Mouse (Mus musculus) neural tube, embryonic 15.5 days (tissue): Measurements from ENCODE around the gene Slc30a9. TPM values are rescaled to one million over a fixed set of nuclear protein-coding genes. Genes with fewer than 3 reads are reported as not detected.

ENCODE experiments used
- ATAC-seq: fragments of 200-750 bp; cut with Nextera tagmentation; 2 replicates; pipeline ENCODE4 v1.8.0; 2017; ENCODE audit warnings: mild to moderate bottlenecking, moderate TSS enrichment, moderate library complexity; ENCODE audit not compliant: low FRiP score
- H3K27ac ChIP-seq: fragments of 300-500 bp; sonication (generic); replicated peaks from 2 replicates; pipeline ENCODE4 v1.5.1; 2015; ENCODE audit warnings: mild to moderate bottlenecking, inconsistent platforms
- H3K27me3 ChIP-seq: fragments of 300-500 bp; sonication (generic); replicated peaks from 2 replicates; pipeline ENCODE4 v1.6.1; 2015; ENCODE audit warnings: inconsistent platforms
- H3K36me3 ChIP-seq: fragments of 300-500 bp; sonication (generic); 2 replicates; pipeline ENCODE4 v1.6.1; 2015; ENCODE audit warnings: inconsistent platforms
- H3K4me1 ChIP-seq: fragments of 300-500 bp; sonication (generic); 2 replicates; pipeline ENCODE4 v1.6.1; 2015; ENCODE audit warnings: inconsistent platforms
- H3K4me2 ChIP-seq: fragments of 300-500 bp; sonication (generic); 2 replicates; pipeline ENCODE4 v1.6.1; 2015; ENCODE audit warnings: inconsistent platforms, mild to moderate bottlenecking, moderate library complexity
- H3K4me3 ChIP-seq: fragments of 300-500 bp; sonication (generic); replicated peaks from 2 replicates; pipeline ENCODE4 v1.5.1; 2015; ENCODE audit warnings: mild to moderate bottlenecking, inconsistent platforms
- H3K9ac ChIP-seq: fragments of 300-500 bp; sonication (generic); replicated peaks from 2 replicates; pipeline ENCODE4 v1.6.1; 2015; ENCODE audit warnings: mild to moderate bottlenecking, inconsistent platforms
- H3K9me3 ChIP-seq: fragments of 300-500 bp; sonication (generic); replicated peaks from 2 replicates; pipeline ENCODE4 v1.6.1; 2016; ENCODE audit warnings: inconsistent platforms
- WGBS: fragments of 180-500 bp; shearing (Covaris S2); methylation state at CpG from one replicate; pipeline ENCODE4 v1.1.7; 2015; ENCODE audit warnings: mixed read lengths; 5-methylcytosine and 5-hydroxymethylcytosine counted together
- polyA plus RNA-seq: library from polyadenylated mRNA; unstranded; fragments of >200 nt; fragmentation: Nextera tagmentation; extraction: Ambion mirVana; gene quantifications from 2 replicates; pipeline ENCODE4 v1.2.1, GENCODE M21; 2015

Gene Slc30a9
- polyA plus RNA-seq, 1 experiment from 2014 or later = 171 TPM

- ATAC-seq = no peak
- Histone ChIP-seq H3K9ac (no peak overlapping the region), H3K4me3 (no peak overlapping the region), H3K9me3 (no peaks in the 10 kb centered on the region), H3K36me3 (peaks cover 12% of the 10 kb centered on the region), H3K4me2 (no peak overlapping the region), H3K27ac (no peak overlapping the region), H3K4me1 (peaks cover 17% of the 10 kb centered on the region), H3K27me3 (no peaks in the 10 kb centered on the region; the same call in 1 of the 2 replicates)
- WGBS = 90% methylated on average over 14 of the region's 14 CpGs
Measured at GRCm38 (mm10) chr5:67397186-67397585, 90.4 kb downstream of the Slc30a9 start.

- H3K27me3 ChIP-seq = no peaks in the 10 kb centered on the region; the same call in 1 of the 2 replicates
Measured at GRCm38 (mm10) chr5:67399876-67400607, 93.3 kb downstream of the Slc30a9 start.

GRCm38 (mm10) chr5:67400608-67401480, 94.1 kb downstream of the Slc30a9 start:
- no peak overlapping the region for H3K4me3 ChIP-seq
- no peaks in the 10 kb centered on the region for H3K9me3 ChIP-seq
- peak overlapping the region; percentile 36 for H3K4me2 ChIP-seq
- H3K27ac ChIP-seq = no peak overlapping the region
- peaks cover 17% of the 10 kb centered on the region for H3K4me1 ChIP-seq
- 18% methylated on average over 12 of the region's 12 CpGs for whole genome bisulfite sequencing
- H3K27me3 ChIP-seq = no peaks in the 10 kb centered on the region; the same call in 1 of the 2 replicates
- peaks cover 12% of the 10 kb centered on the region for H3K36me3 ChIP-seq
- no peak overlapping the region for H3K9ac ChIP-seq
- ATAC-seq = no peak

More at GRCm38 (mm10) chr5:67399876-67400607, 93.3 kb downstream of the Slc30a9 start:
- Histone ChIP-seq H3K9me3 (no peaks in the 10 kb centered on the region), H3K36me3 (peaks cover 12% of the 10 kb centered on the region), H3K4me2 (peak overlapping the region; percentile 17; the same call in 1 of the 2 replicates), H3K4me3 (no peak overlapping the region), H3K9ac (no peak overlapping the region), H3K27ac (no peak overlapping the region), H3K4me1 (peaks cover 17% of the 10 kb centered on the region)
- ATAC-seq = no peak
- 55% methylated on average over 28 of the region's 28 CpGs for WGBS

- no peak overlapping the region for H3K4me3 ChIP-seq
- H3K9ac ChIP-seq = no peak overlapping the region
- WGBS = 28% methylated on average over 9 of the region's 9 CpGs
- H3K36me3 ChIP-seq = peaks cover 12% of the 10 kb centered on the region
- H3K27ac ChIP-seq = no peak overlapping the region
- no peaks in the 10 kb centered on the region for H3K9me3 ChIP-seq
- peak overlapping the region; percentile 36; the same call in 1 of the 2 replicates for H3K4me2 ChIP-seq
- peaks cover 17% of the 10 kb centered on the region for H3K4me1 ChIP-seq
- no peaks in the 10 kb centered on the region; the same call in 1 of the 2 replicates for H3K27me3 ChIP-seq
- ATAC-seq = 0 out of 2 replicates have a peak, but pooled peaks have one; percentile 43
Measured at GRCm38 (mm10) chr5:67401612-67402011, 94.9 kb downstream of the Slc30a9 start.

- Histone ChIP-seq H3K4me1 (peaks cover 17% of the 10 kb centered on the region), H3K4me2 (no peak overlapping the region), H3K4me3 (no peak overlapping the region), H3K36me3 (no peaks in the 10 kb centered on the region), H3K27ac (no peak overlapping the region), H3K9ac (no peak overlapping the region), H3K9me3 (no peaks in the 10 kb centered on the region), H3K27me3 (no peaks in the 10 kb centered on the region)
- 58% methylated on average over 7 of the region's 7 CpGs for WGBS
- no peak for ATAC-seq
Measured at GRCm38 (mm10) chr5:67404380-67404779, 97.6 kb downstream of the Slc30a9 start.

- 89% methylated on average over 9 of the region's 9 CpGs for WGBS
- ATAC-seq = no peak
Measured at GRCm38 (mm10) chr5:67404919-67405318, 98.2 kb downstream of the Slc30a9 start.

More at GRCm38 (mm10) chr5:67404919-67405318, 98.2 kb downstream of the Slc30a9 start:
- Histone ChIP-seq H3K9ac (no peak overlapping the region), H3K4me2 (no peak overlapping the region), H3K36me3 (no peaks in the 10 kb centered on the region), H3K4me1 (peaks cover 15% of the 10 kb centered on the region), H3K27me3 (no peaks in the 10 kb centered on the region), H3K27ac (no peak overlapping the region), H3K9me3 (no peaks in the 10 kb centered on the region), H3K4me3 (no peak overlapping the region)

Other genes starting within 250 kb of the Slc30a9 start
- gene Phox2b, start 207.7 kb upstream of the Slc30a9 start, polyA plus RNA-seq = 2.6 and 3.6 TPM in 2 replicates
- gene Tmem33, start 46.4 kb upstream of the Slc30a9 start, polyA plus RNA-seq = 78.2 and 81.3 TPM in 2 replicates
- gene Bend4, start 121.4 kb downstream of the Slc30a9 start, polyA plus RNA-seq = 10.4 and 12.1 TPM in 2 replicates